8 mouse cellular contexts compared by ENCODE assay signal in the genomic region with DNA sequence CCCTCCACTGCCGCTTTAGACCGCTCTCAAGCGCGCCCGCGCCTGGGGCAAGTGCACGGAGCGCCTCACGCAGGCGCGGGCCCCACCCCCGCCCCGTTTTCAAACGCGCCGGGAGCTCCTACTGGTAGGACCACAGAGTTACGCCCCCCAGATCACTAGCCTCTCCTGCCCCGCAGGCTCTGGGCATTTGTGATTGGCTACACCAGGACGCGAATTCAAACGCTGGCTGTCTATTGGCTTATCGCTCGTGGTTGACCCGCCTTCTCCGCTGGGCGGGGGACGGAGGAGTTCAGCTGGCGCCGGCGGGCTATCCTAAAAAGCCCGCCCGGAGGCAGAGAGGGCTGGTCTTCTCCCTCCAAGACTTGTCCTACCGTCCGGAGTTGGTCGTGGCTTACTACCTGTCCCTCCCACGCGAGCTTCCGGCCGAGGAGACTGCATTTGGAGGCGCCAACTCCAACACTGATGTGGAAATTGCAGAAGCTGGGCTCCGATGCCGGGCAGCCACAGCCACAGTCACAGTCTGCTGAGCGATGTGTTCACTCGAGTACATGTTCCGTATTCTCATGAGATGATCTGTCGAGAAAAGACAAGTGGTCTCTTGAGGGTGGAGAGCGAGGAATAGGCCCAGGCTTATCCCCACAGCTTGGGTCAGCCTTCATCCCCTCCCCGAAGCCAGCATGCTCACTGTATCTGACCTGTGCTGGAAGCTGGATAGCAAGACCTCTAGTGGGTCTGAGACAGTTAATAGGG. TPM values are rescaled to one million over a fixed set of nuclear protein-coding genes. Genes with fewer than 3 reads are reported as not detected.
A peak's percentile ranks its signal among the peaks of the same experiment; 100 is the strongest.
DNase-seq lines count a peak whose midpoint lies in the region; ATAC-seq lines count a peak whose summit lies in the region.

A gene (minus strand): TSS at position 165 of the 750 bp plus-strand sequence.

- H3K9me3 ChIP-seq in heart, embryonic 10.5 days = no peaks in the 10 kb centered on the region
- H3K9me3 ChIP-seq in kidney, embryonic 15.5 days (replicated peaks) = no peaks in the 10 kb centered on the region

- peaks cover 8% of the 10 kb centered on the region for H3K4me1 ChIP-seq in heart, embryonic 10.5 days
- H3K4me1 ChIP-seq in kidney, embryonic 15.5 days = peaks cover 18% of the 10 kb centered on the region

- peak; percentile 97 for ATAC-seq in erythroblast, adult 5-6 weeks (replicated peaks; ENCODE audit: low FRiP score, poor library complexity, severe bottlenecking)
- ATAC-seq in kidney, embryonic 15.5 days (replicated peaks; ENCODE audit: low FRiP score) = peak; percentile 100
- ATAC-seq in monocyte, adult 5-6 weeks (replicated peaks; ENCODE audit: insufficient number of reproducible peaks, low FRiP score, low TSS enrichment, poor library complexity, severe bottlenecking) = peak; percentile 100

- H3K4me2 ChIP-seq in kidney, embryonic 15.5 days = peak within 1 kb of the TSS; percentile 82

- no peaks in the 10 kb centered on the region for H3K27me3 ChIP-seq in heart, embryonic 10.5 days (ENCODE audit: insufficient read depth, poor library complexity, severe bottlenecking)
- no peaks in the 10 kb centered on the region for H3K27me3 ChIP-seq in kidney, embryonic 15.5 days

- peaks cover 27% of the 10 kb centered on the region for H3K36me3 ChIP-seq in heart, embryonic 10.5 days
- H3K36me3 ChIP-seq in kidney, embryonic 15.5 days = peaks cover 27% of the 10 kb centered on the region

- peak within 1 kb of the TSS; percentile 81 for H3K4me3 ChIP-seq in heart, embryonic 10.5 days
- peak within 1 kb of the TSS; percentile 93 for H3K4me3 ChIP-seq in kidney, embryonic 15.5 days (replicated peaks)

- under 1% methylated on average over 48 of the region's 48 CpGs for WGBS in heart, embryonic 10.5 days
- under 1% methylated on average over 48 of the region's 48 CpGs for WGBS in kidney, embryonic 15.5 days

- peak within 1 kb of the TSS; percentile 90 for H3K9ac ChIP-seq in kidney, embryonic 15.5 days

- DNase-seq in B cell, adult 2 months = peak; percentile 92 to 93
- peak; percentile 99 for DNase-seq in brain, adult 2 months (ENCODE audit: low read depth, low spot score)
- peak; percentile 99 for DNase-seq in heart, embryonic 10.5 days (ENCODE audit: low spot score)
- peak; percentile 99 for DNase-seq in liver
- DNase-seq in spleen, postnatal 4 days (ENCODE audit: low spot score in 2 of 2) = peak; percentile 97

- H3K27ac ChIP-seq in heart, embryonic 10.5 days = peak within 1 kb of the TSS; percentile 94
- H3K27ac ChIP-seq in kidney, embryonic 15.5 days = peak within 1 kb of the TSS; percentile 89

RNA-seq across cellular contexts. Expression of the gene that starts here (rescaled TPM):
- total RNA-seq in erythroblast, adult 5-6 weeks (2015; ENCODE audit: low replicate concordance) = 16.1 and 24.7 TPM in 2 replicates
- 42.2 and 65.5 TPM in 2 replicates for total RNA-seq in erythroblast, adult 5-6 weeks (2017; ENCODE audit: low replicate concordance)
- polyA plus RNA-seq in heart, embryonic 10.5 days (2016; fragmentation: Nextera tagmentation; extraction: Ambion mirVana) = 67.9 and 78.9 TPM in 2 replicates
- polyA plus RNA-seq in kidney, embryonic 15.5 days (2015; fragmentation: Nextera tagmentation; extraction: Ambion mirVana) = 67.5 and 71.1 TPM in 2 replicates
- 1.6 to 4.6 TPM (median 2.0 TPM) in 3 replicates for total RNA-seq in monocyte, adult 5-6 weeks (2017)

Comparison
In these comparisons a context has a peak if more than half of its experiments do, and no peak if none do; other contexts are left out.
1. Peak in every context shown above with its lines: DNase-seq, ATAC-seq, H3K4me3 ChIP-seq and H3K27ac ChIP-seq.